Mouse (Mus musculus): ENCODE data around the gene Eif2b1. TPM values are rescaled to one million over a fixed set of nuclear protein-coding genes. Genes with fewer than 3 reads are reported as not detected.

Eif2b1 gene
- polyA plus RNA-seq (2014; fragmentation: Illumina TruSeq; extraction: RNeasy Lipid Tissue Mini Kit (QIAGEN cat#74804); ENCODE audit: low read depth, low replicate concordance) = 81.0 TPM

DNA sequence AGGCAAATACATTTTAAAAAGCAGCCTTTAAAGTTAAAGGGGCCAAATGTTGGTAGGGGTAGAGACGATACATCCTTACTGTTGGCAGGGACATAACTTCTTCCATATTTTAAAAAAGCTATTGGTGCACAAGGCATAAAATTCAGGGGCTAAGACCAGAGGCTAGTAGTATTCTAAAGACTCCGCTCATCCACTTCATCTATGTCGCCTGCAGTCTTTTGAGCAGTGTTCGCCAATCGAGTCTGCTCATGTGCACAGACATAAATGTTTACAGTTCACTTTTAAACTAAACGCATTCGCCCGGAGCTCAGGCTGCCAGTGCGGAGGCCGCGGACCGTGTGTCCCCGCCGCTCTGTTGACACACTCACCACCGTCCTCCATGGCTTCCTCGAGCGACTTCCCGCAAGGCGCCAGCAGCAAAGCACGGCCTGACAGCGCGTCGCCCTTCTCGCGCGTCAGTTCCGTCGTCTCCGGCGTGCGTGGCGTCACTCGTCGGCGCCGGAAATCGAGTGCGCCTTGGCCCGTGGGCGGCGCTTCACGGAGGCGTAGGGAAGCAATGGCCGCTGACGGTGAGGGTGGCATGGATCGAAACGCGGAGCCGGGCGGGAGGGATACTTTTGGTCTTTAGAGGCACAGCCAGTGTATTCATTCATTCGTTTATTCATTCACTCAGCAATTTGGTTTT lies at the start of gene Eif2b1, which contains the start of gene Gtf2h3:
Gene Eif2b1, minus strand, starts transcription at position 499 of the 685 bp plus-strand sequence.
Gene Gtf2h3, plus strand, starts transcription at position 508 of the 685 bp plus-strand sequence.

DNA sequence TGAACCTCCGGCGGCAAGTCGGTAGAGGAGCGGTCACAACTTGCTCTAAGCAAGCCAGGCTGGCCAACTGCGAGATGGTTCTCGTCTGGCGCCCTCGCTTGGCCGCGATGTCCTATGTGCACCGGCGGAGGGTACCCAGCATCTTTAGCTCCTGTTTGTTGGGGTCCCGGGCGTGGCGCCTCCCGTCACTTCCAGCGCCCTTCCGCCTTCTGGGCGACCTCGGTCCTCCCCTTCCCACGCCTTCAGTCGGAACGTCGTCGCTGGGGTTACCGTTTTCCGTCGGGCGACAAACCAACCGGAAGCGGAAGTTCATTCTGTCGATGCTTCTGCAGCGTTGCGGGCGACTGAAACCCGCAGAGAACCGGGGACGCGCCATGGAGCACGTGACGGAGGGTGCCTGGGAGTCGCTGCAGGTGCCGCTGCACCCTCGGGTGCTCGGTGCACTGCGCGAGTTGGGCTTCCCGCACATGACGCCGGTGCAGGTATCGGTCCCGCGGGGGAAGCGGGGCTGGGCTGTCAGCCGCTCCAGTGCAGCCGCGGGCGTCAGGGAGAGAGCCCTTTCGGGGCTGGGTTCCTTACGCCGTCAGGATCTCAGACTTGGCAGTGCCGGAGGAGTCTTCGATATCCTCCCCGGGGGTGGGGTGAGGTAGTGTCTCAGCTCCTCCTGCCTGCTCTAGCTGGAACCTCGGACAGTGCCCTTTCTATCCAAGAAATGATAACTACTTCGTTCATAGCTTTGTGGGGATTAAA lies 26.2 kb downstream of the Eif2b1 start, which contains the start of gene Ddx55:
Gene Ddx55, plus strand, starts transcription at position 307 of the 750 bp plus-strand sequence.

DNA sequence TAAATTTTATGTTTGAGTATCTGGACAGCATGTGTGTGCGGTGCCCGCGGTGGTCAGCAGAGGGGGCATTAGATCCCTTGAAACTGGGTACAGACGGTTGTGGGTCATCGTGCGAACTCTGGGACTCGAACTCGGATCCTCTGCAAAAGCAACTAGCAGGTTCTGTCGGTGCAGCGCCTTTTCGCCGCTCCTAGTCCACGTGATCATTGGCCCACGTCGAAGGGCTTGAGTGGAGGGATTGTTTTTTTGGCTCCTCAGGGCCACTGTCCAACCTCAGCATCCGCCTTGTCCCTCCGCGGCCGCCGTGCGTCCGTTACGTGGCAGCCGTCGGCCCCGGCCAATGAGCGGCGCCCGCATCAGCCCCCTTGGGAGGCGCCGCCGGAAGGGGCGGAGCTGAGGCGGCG lies 38.5 kb downstream of the Eif2b1 start, which contains the start of gene Tmed2:
Gene Tmed2, plus strand, starts transcription at position 313 of the 404 bp plus-strand sequence.

DNA sequence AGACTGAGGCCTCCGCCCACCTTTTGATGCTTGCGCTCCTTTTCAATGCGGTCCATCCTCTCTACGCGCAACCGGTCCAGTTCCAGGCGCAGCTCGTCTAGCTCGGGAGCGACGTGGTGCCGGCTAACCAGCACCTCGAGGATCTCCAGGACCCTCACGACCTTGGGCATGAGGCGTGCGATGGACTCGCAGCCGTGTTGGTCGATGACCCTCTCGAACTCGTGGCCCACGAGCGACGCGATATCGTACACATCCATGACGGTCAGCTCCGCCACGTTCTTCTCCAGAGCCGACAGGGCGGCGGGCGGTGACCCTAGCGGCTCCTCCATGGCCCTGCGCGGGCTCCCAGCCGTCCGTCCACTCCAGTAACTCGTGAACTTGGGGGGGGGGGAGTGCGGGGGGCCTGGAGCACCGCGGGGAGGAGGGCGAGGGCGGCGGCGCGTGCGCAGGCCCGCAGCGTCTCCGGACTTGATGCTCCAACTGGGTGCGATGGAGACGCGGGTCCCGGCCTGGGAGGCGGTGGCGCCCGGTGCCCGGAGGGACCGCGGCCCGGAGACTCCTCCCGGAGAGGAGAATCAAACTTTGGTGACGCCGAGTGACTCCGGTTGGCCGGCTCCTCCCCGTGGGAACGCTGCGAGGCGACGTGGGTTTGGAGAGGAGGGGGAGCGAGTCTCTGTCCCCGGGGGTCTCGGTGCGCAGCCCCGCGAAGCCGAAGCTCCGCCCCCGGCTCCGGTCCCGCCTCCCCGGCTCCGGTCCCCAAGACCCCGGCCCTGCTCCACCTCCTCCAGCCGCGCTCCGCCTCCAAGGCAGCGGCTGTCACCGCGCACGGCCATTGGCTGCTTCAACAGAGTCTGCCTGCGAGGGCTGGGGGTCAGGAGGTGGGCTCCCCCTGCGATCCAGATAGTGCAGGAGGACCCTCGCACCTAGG lies 48.0 kb downstream of the Eif2b1 start, which contains the start of gene Rilpl1:
Gene Rilpl1, minus strand, starts transcription at position 737 of the 928 bp plus-strand sequence.

Other genes with a start within 250 kb of the Eif2b1 start
- gene Cdk2ap1, start 216.0 kb downstream of the Eif2b1 start, polyA plus RNA-seq (2014; fragmentation: Illumina TruSeq; extraction: RNeasy Lipid Tissue Mini Kit (QIAGEN cat#74804); ENCODE audit: low read depth, low replicate concordance) = 108 TPM
- gene Sbno1, start 153.1 kb downstream of the Eif2b1 start, polyA plus RNA-seq (2014; fragmentation: Illumina TruSeq; extraction: RNeasy Lipid Tissue Mini Kit (QIAGEN cat#74804); ENCODE audit: low read depth, low replicate concordance) = 105 TPM
- 128 TPM for gene Kmt5a, start 139.2 kb downstream of the Eif2b1 start, polyA plus RNA-seq (2014; fragmentation: Illumina TruSeq; extraction: RNeasy Lipid Tissue Mini Kit (QIAGEN cat#74804); ENCODE audit: low read depth, low replicate concordance)
- gene Rilpl2, start 100.8 kb downstream of the Eif2b1 start, polyA plus RNA-seq (2014; fragmentation: Illumina TruSeq; extraction: RNeasy Lipid Tissue Mini Kit (QIAGEN cat#74804); ENCODE audit: low read depth, low replicate concordance) = 0.95 TPM
- gene Snrnp35, start 96.0 kb downstream of the Eif2b1 start, polyA plus RNA-seq (2014; fragmentation: Illumina TruSeq; extraction: RNeasy Lipid Tissue Mini Kit (QIAGEN cat#74804); ENCODE audit: low read depth, low replicate concordance) = 1.1 TPM
- 2.4 TPM for gene Rilpl1, start 47.7 kb downstream of the Eif2b1 start, polyA plus RNA-seq (2014; fragmentation: Illumina TruSeq; extraction: RNeasy Lipid Tissue Mini Kit (QIAGEN cat#74804); ENCODE audit: low read depth, low replicate concordance)
- gene Tmed2, start 38.4 kb downstream of the Eif2b1 start, polyA plus RNA-seq (2014; fragmentation: Illumina TruSeq; extraction: RNeasy Lipid Tissue Mini Kit (QIAGEN cat#74804); ENCODE audit: low read depth, low replicate concordance) = 1,811 TPM
- gene Ddx55, start 26.3 kb downstream of the Eif2b1 start, polyA plus RNA-seq (2014; fragmentation: Illumina TruSeq; extraction: RNeasy Lipid Tissue Mini Kit (QIAGEN cat#74804); ENCODE audit: low read depth, low replicate concordance) = 19.1 TPM
- gene Gtf2h3, start within 50 bp of the Eif2b1 start, polyA plus RNA-seq (2014; fragmentation: Illumina TruSeq; extraction: RNeasy Lipid Tissue Mini Kit (QIAGEN cat#74804); ENCODE audit: low read depth, low replicate concordance) = 12.9 TPM
- gene Atp6v0a2, start 49.4 kb upstream of the Eif2b1 start, polyA plus RNA-seq (2014; fragmentation: Illumina TruSeq; extraction: RNeasy Lipid Tissue Mini Kit (QIAGEN cat#74804); ENCODE audit: low read depth, low replicate concordance) = 67.9 TPM
- 0.06 TPM for gene Dnah10, start 146.0 kb upstream of the Eif2b1 start, polyA plus RNA-seq (2014; fragmentation: Illumina TruSeq; extraction: RNeasy Lipid Tissue Mini Kit (QIAGEN cat#74804); ENCODE audit: low read depth, low replicate concordance)

All from sigmoid colon, adult 10 weeks (tissue).